Mouse (Mus musculus): ENCODE results near the gene Slc25a41. TPM values are rescaled to one million over a fixed set of nuclear protein-coding genes. Genes with fewer than 3 reads are reported as not detected.
"Not testable (repeated sequence)": the region's sequence is repeated elsewhere in the genome, so short reads cannot be mapped to it uniquely, and the experiment has no call there.

The Slc25a41 gene
- total and polyA plus RNA-seq, 2 experiments from 2014 or later, result not detected

DNA sequence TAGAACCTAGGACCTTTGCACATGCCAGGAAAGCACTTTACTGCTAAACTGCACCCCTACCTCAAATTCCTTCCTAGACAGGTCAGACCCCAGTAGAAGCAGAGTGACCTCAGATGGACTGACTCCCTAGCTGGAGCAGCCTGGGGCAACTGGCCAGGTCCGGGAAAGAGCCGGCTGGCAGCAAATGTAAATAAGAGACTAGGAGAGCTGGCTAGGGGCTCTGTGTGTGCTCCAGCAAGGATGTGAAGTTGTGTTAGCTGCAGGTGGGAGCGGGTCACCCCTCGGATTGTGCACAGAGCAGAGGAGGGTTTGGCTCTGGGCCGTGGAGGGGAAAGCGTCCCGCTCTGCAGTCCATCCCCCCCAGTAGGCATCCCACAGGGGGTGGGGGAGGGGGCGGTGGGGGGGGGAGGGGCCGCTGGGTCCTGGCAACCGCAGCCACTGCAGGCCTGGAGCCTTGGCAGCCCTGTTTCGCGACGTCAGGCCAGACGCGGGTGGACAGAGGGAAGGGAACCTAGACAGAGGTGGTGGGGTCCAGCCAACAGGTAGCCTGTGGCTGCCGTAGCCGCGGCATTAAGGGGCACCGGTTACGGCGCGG lies 17.5 kb upstream of the Slc25a41 start, which contains the start of gene Crb3:
Crb3 (plus strand) TSS at position 215 of the 595 bp plus-strand sequence.
- peak; percentile 0; the same call in 1 of the 2 replicates for ATAC-seq (ENCODE audit: low FRiP score)
- Histone ChIP-seq H3K4me3 (ENCODE audit: low read depth, low read length) (peak within 1 kb of the TSS; percentile 92), H3K4me2 (ENCODE audit: low read depth, low read length, poor library complexity, severe bottlenecking) (peak within 1 kb of the TSS; percentile 73), H3K36me3 (ENCODE audit: insufficient read depth, low read length) (peaks cover 19% of the 10 kb centered on the region), H3K27me3 (ENCODE audit: insufficient read depth, low read length) (peaks cover 13% of the 10 kb centered on the region), H3K9ac (replicated peaks; ENCODE audit: low read length, poor library complexity, severe bottlenecking) (peak within 1 kb of the TSS; percentile 84), H3K4me1 (ENCODE audit: insufficient read depth, low read length) (peaks cover 4% of the 10 kb centered on the region; the same call in 1 of the 2 replicates), H3K27ac (ENCODE audit: low read depth, low read length) (peak within 1 kb of the TSS; percentile 79), H3K9me3 (ENCODE audit: low read length) (no peaks in the 10 kb centered on the region)
- DNase-seq (ENCODE audit: low spot score), result peak; percentile 33
- TF ChIP-seq CTCF (IDR thresholded peaks at IDR 0.05), result no peak
- WGBS, result 1% methylated on average over 20 of the region's 22 CpGs

GRCm38 (mm10) chr17:57056246-57056645 lies 14.8 kb upstream of the Slc25a41 start:
- Histone ChIP-seq H3K4me2 (ENCODE audit: low read depth, low read length, poor library complexity, severe bottlenecking) (no peak overlapping the region), H3K4me1 (ENCODE audit: insufficient read depth, low read length) (peaks cover 4% of the 10 kb centered on the region; the same call in 1 of the 2 replicates), H3K4me3 (ENCODE audit: low read depth, low read length) (no peak overlapping the region), H3K9ac (replicated peaks; ENCODE audit: low read length, poor library complexity, severe bottlenecking) (no peak overlapping the region), H3K27me3 (ENCODE audit: insufficient read depth, low read length) (no peaks in the 10 kb centered on the region; the same call in 1 of the 2 replicates), H3K27ac (ENCODE audit: low read depth, low read length) (no peak overlapping the region), H3K9me3 (ENCODE audit: low read length) (no peaks in the 10 kb centered on the region), H3K36me3 (ENCODE audit: insufficient read depth, low read length) (peaks cover 34% of the 10 kb centered on the region)
- no peak for TF ChIP-seq CTCF (IDR thresholded peaks at IDR 0.05)
- ATAC-seq (ENCODE audit: low FRiP score), result no peak
- no peak for DNase-seq (ENCODE audit: low spot score)
- 89% methylated on average over 3 of the region's 3 CpGs for WGBS

DNA sequence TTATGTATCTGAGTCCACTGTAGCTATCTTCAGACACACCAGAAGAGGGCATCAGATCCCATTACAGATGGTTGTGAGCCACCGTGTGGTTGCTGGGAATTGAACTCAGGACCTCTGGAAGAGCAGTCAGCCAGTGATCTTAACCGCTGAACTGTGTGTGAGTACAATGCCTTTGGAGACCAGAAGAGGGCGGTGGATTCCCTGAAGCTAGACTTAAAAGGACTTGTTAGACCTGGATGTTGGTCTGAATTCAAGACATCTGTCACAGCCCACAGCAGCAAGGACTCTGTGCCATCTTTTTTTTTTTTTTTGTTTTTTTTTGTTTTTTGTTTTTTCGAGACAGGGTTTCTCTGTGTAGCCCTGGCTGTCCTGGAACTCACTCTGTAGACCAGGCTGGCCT lies 10.2 kb upstream of the Slc25a41 start:
- H3K9me3 ChIP-seq (ENCODE audit: low read length); ATAC-seq (ENCODE audit: low FRiP score); H3K4me3 ChIP-seq (ENCODE audit: low read depth, low read length); DNase-seq (ENCODE audit: low spot score); H3K4me2 ChIP-seq (ENCODE audit: low read depth, low read length, poor library complexity, severe bottlenecking); H3K27ac ChIP-seq (ENCODE audit: low read depth, low read length); H3K27me3 ChIP-seq (ENCODE audit: insufficient read depth, low read length); H3K4me1 ChIP-seq (ENCODE audit: insufficient read depth, low read length); H3K9ac ChIP-seq (replicated peaks; ENCODE audit: low read length, poor library complexity, severe bottlenecking): not testable (repeated sequence)
- WGBS, result 81% methylated on average over 4 of the region's 4 CpGs
- peak; percentile 41 for TF ChIP-seq CTCF (IDR thresholded peaks at IDR 0.05)
- peaks cover 43% of the 10 kb centered on the region for H3K36me3 ChIP-seq (ENCODE audit: insufficient read depth, low read length)

GRCm38 (mm10) chr17:57048816-57049215 lies 7.4 kb upstream of the Slc25a41 start:
- Histone ChIP-seq H3K4me3 (ENCODE audit: low read depth, low read length) (no peak overlapping the region), H3K27me3 (ENCODE audit: insufficient read depth, low read length) (no peaks in the 10 kb centered on the region), H3K27ac (ENCODE audit: low read depth, low read length) (no peak overlapping the region), H3K4me1 (ENCODE audit: insufficient read depth, low read length) (no peaks in the 10 kb centered on the region), H3K4me2 (ENCODE audit: low read depth, low read length, poor library complexity, severe bottlenecking) (no peak overlapping the region), H3K36me3 (ENCODE audit: insufficient read depth, low read length) (peaks cover 45% of the 10 kb centered on the region), H3K9me3 (ENCODE audit: low read length) (no peaks in the 10 kb centered on the region), H3K9ac (replicated peaks; ENCODE audit: low read length, poor library complexity, severe bottlenecking) (no peak overlapping the region)
- ATAC-seq (ENCODE audit: low FRiP score) (no peak), DNase-seq (ENCODE audit: low spot score) (no peak)
- 98% methylated on average over 3 of the region's 3 CpGs for WGBS
- TF ChIP-seq CTCF (IDR thresholded peaks at IDR 0.05), result no peak

- ATAC-seq (ENCODE audit: low FRiP score), result no peak
- peaks cover 32% of the 10 kb centered on the region for H3K36me3 ChIP-seq (ENCODE audit: insufficient read depth, low read length)
- TF ChIP-seq CTCF (IDR thresholded peaks at IDR 0.05), result no peak
These were observed 6.0 kb upstream of the Slc25a41 start for GRCm38 (mm10) chr17:57047406-57047805.

DNA sequence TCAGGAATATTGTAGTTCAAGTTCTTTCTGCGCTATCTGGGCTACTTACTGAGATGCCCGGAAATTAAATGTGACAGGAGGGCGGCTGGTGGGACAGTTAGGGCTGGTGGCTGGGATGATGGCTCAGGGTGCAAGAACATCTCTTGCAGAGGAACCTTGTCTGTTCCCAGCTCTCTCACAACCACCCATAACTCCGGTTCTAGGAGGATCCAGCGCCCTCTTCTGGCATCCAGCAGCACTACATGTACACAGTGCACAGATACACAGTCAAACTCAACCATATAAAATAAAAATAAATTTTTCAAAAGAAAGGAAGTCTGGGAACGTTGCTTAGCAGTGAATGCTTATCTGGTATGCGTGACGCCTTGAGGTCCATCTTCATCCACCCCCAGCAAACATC lies 2.5 kb downstream of the Slc25a41 start:
- TF ChIP-seq CTCF (IDR thresholded peaks at IDR 0.05), result peak; percentile 38
- Histone ChIP-seq H3K27ac (ENCODE audit: low read depth, low read length) (no peak overlapping the region), H3K27me3 (ENCODE audit: insufficient read depth, low read length) (0 out of 2 replicates have a peak, but pooled peaks cover 3% of the 10 kb centered on the region), H3K36me3 (ENCODE audit: insufficient read depth, low read length) (no peaks in the 10 kb centered on the region), H3K4me2 (ENCODE audit: low read depth, low read length, poor library complexity, severe bottlenecking) (no peak overlapping the region), H3K9me3 (ENCODE audit: low read length) (no peaks in the 10 kb centered on the region), H3K4me3 (ENCODE audit: low read depth, low read length) (no peak overlapping the region), H3K4me1 (ENCODE audit: insufficient read depth, low read length) (no peaks in the 10 kb centered on the region), H3K9ac (replicated peaks; ENCODE audit: low read length, poor library complexity, severe bottlenecking) (no peak overlapping the region)
- WGBS, result 40% methylated on average over 8 of the region's 8 CpGs
- ATAC-seq (ENCODE audit: low FRiP score) (no peak), DNase-seq (ENCODE audit: low spot score) (no peak)

More at GRCm38 (mm10) chr17:57047406-57047805, 6.0 kb upstream of the Slc25a41 start:
- H3K27me3 ChIP-seq (ENCODE audit: insufficient read depth, low read length), result no peaks in the 10 kb centered on the region
- 39% methylated on average over 5 of the region's 5 CpGs for WGBS
- no peak overlapping the region for H3K4me3 ChIP-seq (ENCODE audit: low read depth, low read length)
- DNase-seq (ENCODE audit: low spot score), result peak; percentile 23
- no peak overlapping the region for H3K27ac ChIP-seq (ENCODE audit: low read depth, low read length)
- no peaks in the 10 kb centered on the region for H3K4me1 ChIP-seq (ENCODE audit: insufficient read depth, low read length)
- H3K9me3 ChIP-seq (ENCODE audit: low read length), result no peaks in the 10 kb centered on the region
- H3K9ac ChIP-seq (replicated peaks; ENCODE audit: low read length, poor library complexity, severe bottlenecking), result no peak overlapping the region
- no peak overlapping the region for H3K4me2 ChIP-seq (ENCODE audit: low read depth, low read length, poor library complexity, severe bottlenecking)

All from midbrain, postnatal 0 days (tissue).